Mouse (Mus musculus) right cerebral cortex, postnatal 4 days (tissue): Measurements from ENCODE around the gene Vmn2r75.
"Not testable (repeated sequence)": the region's sequence is repeated elsewhere in the genome, so short reads cannot be mapped to it uniquely, and the experiment has no call there.

Experiments
- DNase-seq: peaks from one replicate; pipeline ENCODE4 v3.0.0-alpha.2; 2022

The Vmn2r75 gene

DNA sequence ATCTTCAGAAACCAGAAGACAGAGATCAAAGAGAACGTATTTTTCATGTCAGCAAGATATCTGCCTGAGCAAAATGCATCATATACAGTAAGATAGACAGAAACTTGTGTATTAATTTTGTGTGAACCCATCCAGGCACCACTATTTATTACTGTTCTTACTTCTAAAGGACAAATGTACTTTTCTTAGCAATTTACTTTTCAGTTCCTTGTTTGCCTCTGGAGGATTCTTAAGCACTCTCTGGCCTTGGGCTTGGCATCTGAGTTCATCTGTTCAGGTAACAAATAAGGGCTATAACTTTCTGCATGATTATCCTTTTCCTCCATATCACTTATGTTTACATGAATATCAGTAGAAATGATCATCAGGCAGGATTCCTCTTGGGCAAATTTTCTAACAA is at the start of gene Vmn2r75:
TSS of gene Vmn2r75 (minus strand) at position 101 of the 400 bp plus-strand sequence.
- DNase-seq: not testable (repeated sequence)

GRCm38 (mm10) chr7:86211345-86211744 is 39.8 kb upstream of the Vmn2r75 start:
- DNase-seq: no peak
